ENCODE assay signal across 7 mouse cellular contexts in genomic region chr7:100234264-100234885, GRCm38 (mm10). TPM values are rescaled to one million over a fixed set of nuclear protein-coding genes. Genes with fewer than 3 reads are reported as not detected.
DNase-seq lines count a peak whose midpoint lies in the region; ATAC-seq lines count a peak whose summit lies in the region.

No protein-coding gene starts in this region.

- no peaks in the 10 kb centered on the region for H3K9me3 ChIP-seq in midbrain, embryonic 13.5 days
- H3K9me3 ChIP-seq in midbrain, embryonic 11.5 days (ENCODE audit: control insufficient read depth, low read length), result no peaks in the 10 kb centered on the region
- H3K9me3 ChIP-seq in liver, embryonic 16.5 days (replicated peaks; ENCODE audit: control insufficient read depth, low read length), result no peaks in the 10 kb centered on the region

- H3K4me2 ChIP-seq in midbrain, embryonic 13.5 days (replicated peaks), result no peak overlapping the region
- H3K4me2 ChIP-seq in midbrain, embryonic 11.5 days, result no peak overlapping the region
- no peak overlapping the region for H3K4me2 ChIP-seq in liver, embryonic 16.5 days (ENCODE audit: low read depth, low read length)

- peaks cover 25% of the 10 kb centered on the region for H3K4me1 ChIP-seq in midbrain, embryonic 13.5 days (replicated peaks)
- no peaks in the 10 kb centered on the region for H3K4me1 ChIP-seq in midbrain, embryonic 11.5 days (ENCODE audit: control insufficient read depth, insufficient read depth, low read length)
- H3K4me1 ChIP-seq in liver, embryonic 16.5 days (ENCODE audit: control insufficient read depth, low read depth, low read length), result peaks cover 7% of the 10 kb centered on the region

- intact Hi-C loops in heart, postnatal 14 days (cut with DNase I), result no loop called here

- H3K27me3 ChIP-seq in midbrain, embryonic 13.5 days, result no peaks in the 10 kb centered on the region
- no peaks in the 10 kb centered on the region for H3K27me3 ChIP-seq in midbrain, embryonic 11.5 days (ENCODE audit: control insufficient read depth, insufficient read depth, low read length)
- no peaks in the 10 kb centered on the region for H3K27me3 ChIP-seq in liver, embryonic 16.5 days (ENCODE audit: control insufficient read depth, insufficient read depth, low read depth, low read length)

- H3K9ac ChIP-seq in midbrain, embryonic 13.5 days (replicated peaks), result no peak overlapping the region
- no peak overlapping the region for H3K9ac ChIP-seq in midbrain, embryonic 11.5 days (ENCODE audit: low read length)
- peak overlapping the region; percentile 3; the same call in 1 of the 2 replicates for H3K9ac ChIP-seq in liver, embryonic 16.5 days (ENCODE audit: low read depth, low read length)

- no peaks in the 10 kb centered on the region for H3K36me3 ChIP-seq in midbrain, embryonic 13.5 days
- H3K36me3 ChIP-seq in midbrain, embryonic 11.5 days (ENCODE audit: control insufficient read depth, insufficient read depth, low read length), result no peaks in the 10 kb centered on the region
- H3K36me3 ChIP-seq in liver, embryonic 16.5 days (ENCODE audit: control insufficient read depth, insufficient read depth), result no peaks in the 10 kb centered on the region

- no peak for ATAC-seq in midbrain, embryonic 13.5 days
- ATAC-seq in midbrain, embryonic 11.5 days (ENCODE audit: low FRiP score), result no peak
- 0 out of 2 replicates have a peak, but pooled peaks have one; percentile 41 for ATAC-seq in liver, embryonic 16.5 days (ENCODE audit: low read depth)

- WGBS in midbrain, embryonic 13.5 days, result 66% methylated on average over 7 of the region's 7 CpGs
- 69% methylated on average over 7 of the region's 7 CpGs for WGBS in midbrain, embryonic 11.5 days
- WGBS in liver, embryonic 16.5 days (ENCODE audit: insufficient replicate concordance), result 53% methylated on average over 7 of the region's 7 CpGs

- no peak for DNase-seq in midbrain, embryonic 11.5 days (ENCODE audit: low spot score, missing footprints)
- DNase-seq in Muller cell, postnatal 12 days (ENCODE audit: inconsistent ontology term), result peak; percentile 12
- peak; percentile 26 for DNase-seq in c-Kit-negative CD71-positive TER-119-positive erythroid progenitor cells, embryonic 14.5 days (ENCODE audit: low read depth, low spot score)
- DNase-seq in heart, postnatal 14 days, result peak; percentile 30 to 63
- peak; percentile 52 for DNase-seq in thymus, postnatal 0 days (ENCODE audit: low spot score)

- 0 out of 2 replicates have a peak overlapping the region, but pooled peaks have one; percentile 1 for H3K27ac ChIP-seq in midbrain, embryonic 13.5 days
- H3K27ac ChIP-seq in midbrain, embryonic 11.5 days (ENCODE audit: low read depth, low read length), result no peak overlapping the region
- peak overlapping the region; percentile 31; the same call in 1 of the 2 replicates for H3K27ac ChIP-seq in liver, embryonic 16.5 days (ENCODE audit: low read length)

- no peak overlapping the region for H3K4me3 ChIP-seq in midbrain, embryonic 13.5 days (replicated peaks)
- no peak overlapping the region for H3K4me3 ChIP-seq in midbrain, embryonic 11.5 days (ENCODE audit: low read depth, low read length)
- H3K4me3 ChIP-seq in liver, embryonic 16.5 days (ENCODE audit: low read depth, low read length), result no peak overlapping the region

RNA-seq across cellular contexts. Expression of gene Pgm2l1, which starts 7.2 kb away (rescaled TPM):
- 21.3 and 22.9 TPM in 2 replicates for polyA plus RNA-seq in midbrain, embryonic 13.5 days (2015; fragmentation: Nextera tagmentation; extraction: Ambion mirVana)
- polyA plus RNA-seq in midbrain, embryonic 11.5 days (2014; fragmentation: Nextera tagmentation; extraction: Ambion mirVana), result 8.0 and 9.3 TPM in 2 replicates
- total RNA-seq in heart, postnatal 14 days (2021), result 1 to 10 TPM; 8.1 TPM
- 1.7 and 1.8 TPM in 2 replicates for polyA plus RNA-seq in liver, embryonic 16.5 days (2015; fragmentation: Nextera tagmentation; extraction: Ambion mirVana)
- polyA plus RNA-seq in thymus, postnatal 0 days (2015; fragmentation: Nextera tagmentation; extraction: Ambion mirVana), result 3.3 and 3.9 TPM in 2 replicates

RNA-seq across cellular contexts. Expression of gene P4ha3, which starts 50.9 kb away (rescaled TPM):
- 3.6 and 5.5 TPM in 2 replicates for polyA plus RNA-seq in midbrain, embryonic 13.5 days (2015; fragmentation: Nextera tagmentation; extraction: Ambion mirVana)
- polyA plus RNA-seq in midbrain, embryonic 11.5 days (2014; fragmentation: Nextera tagmentation; extraction: Ambion mirVana), result 5.1 and 6.1 TPM in 2 replicates
- 1 to 10 TPM in 1 of 2 experiments, under 1 TPM in 1; 0.80 to 1.1 TPM for total RNA-seq in heart, postnatal 14 days (2021)
- polyA plus RNA-seq in liver, embryonic 16.5 days (2015; fragmentation: Nextera tagmentation; extraction: Ambion mirVana), result 0.54 and 0.81 TPM in 2 replicates
- polyA plus RNA-seq in thymus, postnatal 0 days (2015; fragmentation: Nextera tagmentation; extraction: Ambion mirVana), result 2.7 and 3.0 TPM in 2 replicates

RNA-seq across cellular contexts. Expression of gene Kcne3, which starts 58.1 kb away (rescaled TPM):
- 1.2 and 1.7 TPM in 2 replicates for polyA plus RNA-seq in midbrain, embryonic 13.5 days (2015; fragmentation: Nextera tagmentation; extraction: Ambion mirVana)
- polyA plus RNA-seq in midbrain, embryonic 11.5 days (2014; fragmentation: Nextera tagmentation; extraction: Ambion mirVana), result 1.1 and 3.0 TPM in 2 replicates
- under 1 TPM; 0.55 to 0.78 TPM for total RNA-seq in heart, postnatal 14 days (2021)
- polyA plus RNA-seq in liver, embryonic 16.5 days (2015; fragmentation: Nextera tagmentation; extraction: Ambion mirVana), result 1.1 and 1.2 TPM in 2 replicates
- polyA plus RNA-seq in thymus, postnatal 0 days (2015; fragmentation: Nextera tagmentation; extraction: Ambion mirVana), result 1.7 and 2.3 TPM in 2 replicates
